Mouse (Mus musculus): ENCODE data around the gene Pxmp4. TPM values are rescaled to one million over a fixed set of nuclear protein-coding genes. Genes with fewer than 3 reads are reported as not detected.

The Pxmp4 gene
- polyA plus RNA-seq, 1 experiment from 2014 or later, result 15.2 TPM

DNA sequence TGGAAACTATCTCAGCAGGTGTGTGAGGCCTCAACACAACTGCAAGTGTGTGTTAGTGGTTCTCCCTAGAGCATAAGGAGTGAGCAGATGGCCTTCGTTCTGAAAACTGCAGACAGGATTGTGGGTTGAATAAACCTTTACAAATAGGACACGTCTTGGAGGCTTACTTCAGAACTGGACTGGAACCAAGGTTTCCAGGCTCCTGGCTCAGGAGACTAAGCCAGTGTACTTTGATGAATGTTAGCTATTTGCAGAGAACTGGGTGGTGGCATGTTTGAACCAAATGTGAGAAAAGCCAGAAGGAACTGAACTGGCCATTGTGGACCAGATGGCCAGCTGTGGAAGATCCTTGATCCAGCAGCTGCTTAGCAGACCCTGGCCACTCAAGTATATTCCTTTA is 65.2 kb downstream of the Pxmp4 start:
- Histone ChIP-seq H3K4me2 (ENCODE audit: low read length) (no peak overlapping the region), H3K4me1 (ENCODE audit: control insufficient read depth, insufficient read depth, low read length) (peaks cover 18% of the 10 kb centered on the region), H3K9ac (ENCODE audit: low read length) (no peak overlapping the region), H3K9me3 (replicated peaks; ENCODE audit: control insufficient read depth, low read length) (no peaks in the 10 kb centered on the region), H3K27ac (ENCODE audit: low read depth, low read length) (peak overlapping the region; percentile 79), H3K4me3 (ENCODE audit: low read depth, low read length) (no peak overlapping the region), H3K36me3 (ENCODE audit: control insufficient read depth, insufficient read depth, low read length) (peaks cover 41% of the 10 kb centered on the region), H3K27me3 (replicated peaks; ENCODE audit: control insufficient read depth, insufficient read depth, low read length) (no peaks in the 10 kb centered on the region)
- peak; percentile 70 for ATAC-seq
- DNase-seq (ENCODE audit: low spot score), result peak; percentile 72
- WGBS, result 43% methylated on average over 2 of the region's 2 CpGs

Other genes with a start within 250 kb of the Pxmp4 start
- gene Cdk5rap1, start 230.7 kb downstream of the Pxmp4 start, polyA plus RNA-seq (2014; fragmentation: Nextera tagmentation; extraction: Ambion mirVana), result 18.8 and 24.1 TPM in 2 replicates
- 2.6 and 4.6 TPM in 2 replicates for gene Snta1, start 195.6 kb downstream of the Pxmp4 start, polyA plus RNA-seq (2014; fragmentation: Nextera tagmentation; extraction: Ambion mirVana)
- gene Cbfa2t2, start 167.2 kb downstream of the Pxmp4 start, polyA plus RNA-seq (2014; fragmentation: Nextera tagmentation; extraction: Ambion mirVana), result 51.9 and 59.4 TPM in 2 replicates
- 1.2 TPM in 2 replicates for gene 1700003F12Rik, start 56.6 kb downstream of the Pxmp4 start, polyA plus RNA-seq (2014; fragmentation: Nextera tagmentation; extraction: Ambion mirVana)
- gene Actl10, start 51.9 kb downstream of the Pxmp4 start, polyA plus RNA-seq (2014; fragmentation: Nextera tagmentation; extraction: Ambion mirVana), result 0.15 and 0.19 TPM in 2 replicates
- 19.8 and 23.6 TPM in 2 replicates for gene Necab3, start 44.8 kb downstream of the Pxmp4 start, polyA plus RNA-seq (2014; fragmentation: Nextera tagmentation; extraction: Ambion mirVana)
- 3.5 and 5.0 TPM in 2 replicates for gene E2f1, start 33.8 kb downstream of the Pxmp4 start, polyA plus RNA-seq (2014; fragmentation: Nextera tagmentation; extraction: Ambion mirVana)
- gene Zfp341, start 9.6 kb upstream of the Pxmp4 start, polyA plus RNA-seq (2014; fragmentation: Nextera tagmentation; extraction: Ambion mirVana), result 2.2 and 2.4 TPM in 2 replicates
- gene 4930519P11Rik, start 9.7 kb upstream of the Pxmp4 start, polyA plus RNA-seq (2014; fragmentation: Nextera tagmentation; extraction: Ambion mirVana), result 0.65 TPM in 1 of 2 replicates, not detected in the other
- gene Chmp4b, start 48.0 kb upstream of the Pxmp4 start, polyA plus RNA-seq (2014; fragmentation: Nextera tagmentation; extraction: Ambion mirVana), result 21.6 and 22.4 TPM in 2 replicates
- not detected in 2 replicates for gene Gm14214, start 166.3 kb upstream of the Pxmp4 start, polyA plus RNA-seq (2014; fragmentation: Nextera tagmentation; extraction: Ambion mirVana)
- gene Raly, start 187.4 kb upstream of the Pxmp4 start, polyA plus RNA-seq (2014; fragmentation: Nextera tagmentation; extraction: Ambion mirVana), result 109 and 116 TPM in 2 replicates
- 0.89 and 2.4 TPM in 2 replicates for gene a, start 187.7 kb upstream of the Pxmp4 start, polyA plus RNA-seq (2014; fragmentation: Nextera tagmentation; extraction: Ambion mirVana)